Mouse (Mus musculus) midbrain, postnatal 0 days (tissue): ENCODE measurements around the gene Arhgap22. TPM values are rescaled to one million over a fixed set of nuclear protein-coding genes. Genes with fewer than 3 reads are reported as not detected.

Source experiments
- ATAC-seq: fragments of 200-750 bp; cut with Nextera tagmentation; 2 replicates; pipeline ENCODE4 v1.8.0; 2017; ENCODE audit warnings: moderate number of reproducible peaks, mild to moderate bottlenecking, moderate TSS enrichment, moderate library complexity; ENCODE audit not compliant: low FRiP score
- DNase-seq: peaks from one replicate; pipeline ENCODE4 v3.0.0-alpha.2; 2015; ENCODE audit warnings: low spot score
- H3K27ac ChIP-seq: fragments of 300-500 bp; sonication (generic); 2 replicates; pipeline ENCODE4 v1.5.1; 2014; ENCODE audit warnings: low read depth, mild to moderate bottlenecking, low read length, mixed read lengths
- H3K27me3 ChIP-seq: fragments of 300-500 bp; sonication (generic); 2 replicates; pipeline ENCODE4 v1.6.1; 2014; ENCODE audit warnings: low read length, control low read depth, mixed read lengths; ENCODE audit not compliant: insufficient read depth
- H3K36me3 ChIP-seq: fragments of 300-500 bp; sonication (generic); 2 replicates; pipeline ENCODE4 v1.6.1; 2014; ENCODE audit warnings: low read length, control low read depth, mixed read lengths; ENCODE audit not compliant: insufficient read depth
- H3K4me1 ChIP-seq: fragments of 300-500 bp; sonication (generic); 2 replicates; pipeline ENCODE4 v1.6.1; 2014; ENCODE audit warnings: mild to moderate bottlenecking, control low read depth, antibody characterized with exemption, low read length, mixed read lengths; ENCODE audit not compliant: insufficient read depth
- H3K4me2 ChIP-seq: fragments of 300-500 bp; sonication (generic); 2 replicates; pipeline ENCODE4 v1.6.1; 2014; ENCODE audit warnings: low read depth, mild to moderate bottlenecking, low read length, mixed read lengths; ENCODE audit not compliant: poor library complexity, severe bottlenecking
- H3K4me3 ChIP-seq: fragments of 300-500 bp; sonication (generic); 2 replicates; pipeline ENCODE4 v1.5.1; 2014; ENCODE audit warnings: low read depth, mild to moderate bottlenecking, low read length, moderate library complexity
- H3K9ac ChIP-seq: fragments of 300-500 bp; sonication (generic); replicated peaks from 2 replicates; pipeline ENCODE4 v1.6.1; 2014; ENCODE audit warnings: mild to moderate bottlenecking, low read length, moderate library complexity, mixed read lengths; ENCODE audit not compliant: poor library complexity, severe bottlenecking
- H3K9me3 ChIP-seq: fragments of 300-500 bp; sonication (generic); 2 replicates; pipeline ENCODE4 v1.6.1; 2016; ENCODE audit warnings: low read length, control low read depth
- CTCF ChIP-seq: IDR thresholded peaks from 2 replicates; pipeline ENCODE4 v1.5.1; 2016; ENCODE audit warnings: antibody characterized with exemption, mild to moderate bottlenecking
- WGBS: fragments of 180-500 bp; shearing (Covaris S2); extraction: QIAGEN DNeasy Blood & Tissue Kit; methylation state at CpG from one replicate; pipeline ENCODE4 v1.1.7; 2014; 5-methylcytosine and 5-hydroxymethylcytosine counted together
- polyA plus RNA-seq: library from polyadenylated mRNA; unstranded; fragments of >200 nt; fragmentation: Nextera tagmentation; extraction: Ambion mirVana; gene quantifications from 2 replicates; pipeline ENCODE4 v1.2.1, GENCODE M21; 2015
- total RNA-seq: library from RNA; depleted of rRNA; stranded (reverse); fragments of >200 nt; gene quantifications from 2 replicates; pipeline ENCODE4 v1.2.3, GENCODE M21; 2014

Arhgap22 gene
- total and polyA plus RNA-seq, 2 experiments from 2014 or later: 3.4 to 4.2 TPM

DNA sequence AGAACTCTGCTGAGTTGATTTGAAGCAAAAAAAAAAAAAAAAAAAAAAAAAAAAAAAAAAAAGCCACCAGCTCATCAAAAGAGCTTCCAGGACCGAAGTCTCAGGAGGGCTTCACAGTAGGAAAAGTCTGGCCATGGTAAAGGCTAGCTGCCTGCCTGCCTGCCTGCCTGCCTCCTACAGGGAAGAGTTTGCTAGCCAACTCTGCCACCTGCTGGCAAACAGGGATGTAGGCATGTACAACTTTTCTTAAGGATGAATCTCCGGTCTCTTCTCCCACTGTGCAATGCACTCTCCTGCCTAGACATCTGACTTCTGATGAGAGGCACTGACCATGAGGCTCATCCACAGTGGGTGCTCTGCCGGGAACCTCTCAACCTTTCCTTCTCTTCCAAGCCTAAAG, 157.4 kb downstream of the Arhgap22 start:
- peak; percentile 94 for TF ChIP-seq CTCF
- Histone ChIP-seq H3K4me2 (no peak overlapping the region), H3K9me3 (no peaks in the 10 kb centered on the region), H3K4me1 (0 out of 2 replicates have a peak, but pooled peaks cover 3% of the 10 kb centered on the region), H3K27ac (no peak overlapping the region), H3K4me3 (no peak overlapping the region), H3K27me3 (no peaks in the 10 kb centered on the region), H3K36me3 (no peaks in the 10 kb centered on the region), H3K9ac (no peak overlapping the region)
- 14% methylated on average over 3 of the region's 3 CpGs for WGBS
- peak; percentile 80 for DNase-seq
- ATAC-seq: peak; percentile 50; the same call in 1 of the 2 replicates

DNA sequence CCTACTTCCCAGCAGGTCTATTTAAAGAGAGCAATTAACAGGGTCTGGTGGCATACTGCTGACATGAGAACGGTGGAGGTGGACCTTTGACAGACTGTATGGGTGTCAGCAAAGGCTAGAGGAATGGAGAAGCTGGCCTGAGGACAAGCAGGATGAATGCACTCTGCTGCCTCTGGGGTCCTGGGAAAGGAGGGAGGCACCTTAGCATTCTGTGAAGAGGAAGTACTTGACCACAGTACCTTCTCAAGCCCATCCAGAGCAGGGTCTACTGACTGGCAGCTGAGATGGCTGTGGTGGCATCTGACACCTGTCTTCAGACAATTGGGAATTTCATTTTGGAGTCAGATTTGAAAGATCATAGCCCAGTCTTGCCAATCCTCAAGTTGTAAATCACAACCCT, 159.4 kb downstream of the Arhgap22 start:
- no peak for DNase-seq
- H3K27ac ChIP-seq: no peak overlapping the region
- H3K4me3 ChIP-seq: no peak overlapping the region
- 90% methylated on average over 1 of the region's 1 CpGs for WGBS
- no peaks in the 10 kb centered on the region for H3K27me3 ChIP-seq
- no peaks in the 10 kb centered on the region for H3K4me1 ChIP-seq
- H3K9me3 ChIP-seq: no peaks in the 10 kb centered on the region
- no peaks in the 10 kb centered on the region for H3K36me3 ChIP-seq
- no peak for TF ChIP-seq CTCF
- ATAC-seq: no peak
- no peak overlapping the region for H3K4me2 ChIP-seq
- H3K9ac ChIP-seq: no peak overlapping the region

DNA sequence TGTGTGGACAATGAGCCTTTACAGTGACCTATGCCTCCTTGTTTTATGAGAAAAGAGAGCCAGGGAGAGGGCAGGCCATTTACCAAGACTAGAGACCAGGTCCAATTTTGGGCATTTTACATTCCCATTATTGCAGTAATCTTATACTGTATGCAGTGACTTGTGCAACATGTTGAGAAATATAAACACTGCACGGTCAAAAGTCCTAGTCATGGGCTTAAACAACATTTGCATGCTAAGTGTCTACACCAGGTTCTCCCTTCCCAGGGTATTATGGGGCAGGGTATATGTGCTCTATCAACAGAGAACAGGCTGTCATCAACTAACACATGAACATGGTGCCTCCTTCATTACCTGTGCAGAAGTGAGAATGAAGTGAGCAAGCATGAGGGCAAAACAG, 160.3 kb downstream of the Arhgap22 start:
- no peak for DNase-seq
- no peaks in the 10 kb centered on the region for H3K36me3 ChIP-seq
- no peak for ATAC-seq
- H3K9ac ChIP-seq: no peak overlapping the region
- H3K27me3 ChIP-seq: no peaks in the 10 kb centered on the region
- no peaks in the 10 kb centered on the region for H3K4me1 ChIP-seq
- no peak overlapping the region for H3K4me2 ChIP-seq
- H3K9me3 ChIP-seq: no peaks in the 10 kb centered on the region
- H3K4me3 ChIP-seq: no peak overlapping the region
- TF ChIP-seq CTCF: no peak
- no peak overlapping the region for H3K27ac ChIP-seq
- 89% methylated on average over 1 of the region's 1 CpGs for WGBS

DNA sequence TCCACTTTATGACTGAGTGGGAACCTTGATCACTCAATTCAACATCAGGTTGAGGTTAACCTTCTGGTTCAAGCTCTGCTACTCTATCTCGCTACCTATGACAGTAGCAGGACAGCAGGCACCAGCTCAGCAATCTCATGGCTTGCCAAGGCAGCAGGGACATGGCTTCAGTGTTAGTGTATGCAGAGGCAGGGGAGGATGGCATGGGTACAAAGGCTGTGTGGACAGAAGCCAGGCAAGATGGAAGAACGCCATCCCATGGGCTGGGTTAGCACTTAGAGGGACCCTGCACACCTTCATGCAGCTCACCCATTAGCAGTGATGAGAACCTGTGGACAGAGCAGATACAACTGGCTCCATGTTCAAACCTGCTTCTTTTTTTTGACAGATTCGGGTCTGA, 163.4 kb downstream of the Arhgap22 start:
- WGBS: 97% methylated on average over 3 of the region's 3 CpGs
- H3K4me2 ChIP-seq: no peak overlapping the region
- H3K9me3 ChIP-seq: no peaks in the 10 kb centered on the region
- H3K4me3 ChIP-seq: no peak overlapping the region
- no peaks in the 10 kb centered on the region for H3K27me3 ChIP-seq
- ATAC-seq (no peak), DNase-seq (no peak)
- no peak for TF ChIP-seq CTCF
- H3K36me3 ChIP-seq: 0 out of 2 replicates have a peak, but pooled peaks cover 6% of the 10 kb centered on the region
- H3K4me1 ChIP-seq: no peaks in the 10 kb centered on the region
- H3K27ac ChIP-seq: no peak overlapping the region
- H3K9ac ChIP-seq: no peak overlapping the region

DNA sequence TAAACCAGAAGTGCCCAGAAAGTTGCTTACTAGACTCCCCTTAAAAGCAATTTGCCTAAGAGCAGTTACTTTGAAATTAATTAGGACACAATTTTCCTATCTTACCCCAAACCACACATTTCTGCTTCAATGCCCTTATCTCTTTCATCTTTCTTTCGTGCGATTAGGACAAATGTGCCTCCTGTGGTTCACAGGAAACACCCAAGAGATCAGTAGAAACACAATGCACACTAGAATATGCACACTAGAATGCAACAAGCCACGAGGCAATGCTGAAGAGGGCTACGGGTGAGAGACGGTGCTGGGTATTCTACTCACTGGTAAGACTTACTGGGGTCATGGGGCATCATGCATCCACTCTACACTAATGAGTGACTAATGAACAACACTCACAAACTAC, 164.9 kb downstream of the Arhgap22 start:
- DNase-seq: no peak
- ATAC-seq: no peak
- Histone ChIP-seq H3K4me2 (no peak overlapping the region), H3K27ac (no peak overlapping the region), H3K9ac (no peak overlapping the region), H3K4me3 (no peak overlapping the region), H3K36me3 (peaks cover 12% of the 10 kb centered on the region; the same call in 1 of the 2 replicates), H3K4me1 (no peaks in the 10 kb centered on the region), H3K9me3 (no peaks in the 10 kb centered on the region), H3K27me3 (no peaks in the 10 kb centered on the region)
- 54% methylated on average over 5 of the region's 5 CpGs for WGBS
- no peak for TF ChIP-seq CTCF

DNA sequence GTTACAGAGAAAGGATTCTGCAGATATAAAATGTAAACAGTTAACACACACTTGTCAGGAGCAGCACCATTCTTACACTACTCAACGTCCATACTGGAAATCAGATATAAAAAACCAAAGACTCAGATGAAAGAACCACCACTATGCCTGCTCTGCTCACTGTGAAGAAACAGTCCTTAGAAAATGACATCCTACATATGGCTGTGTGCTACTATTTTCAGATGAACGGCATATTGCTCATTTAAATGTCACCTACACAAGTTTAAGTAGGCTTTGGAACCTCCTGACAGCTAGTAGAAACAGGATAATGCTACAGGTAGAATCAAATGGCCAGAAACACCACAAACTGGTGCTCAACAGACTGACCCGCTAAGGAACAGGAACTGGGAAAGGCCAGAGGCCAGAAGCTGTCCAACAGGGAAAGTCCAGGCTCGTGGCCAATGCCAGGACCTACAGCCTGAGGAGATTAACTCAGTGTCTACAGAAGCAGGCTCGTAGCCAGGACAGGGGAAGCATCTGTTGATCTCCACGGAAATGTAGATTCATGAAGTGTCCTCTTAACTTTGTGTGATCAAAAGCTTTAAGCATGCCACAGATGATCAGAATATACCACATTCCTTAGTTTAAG, 167.1 kb downstream of the Arhgap22 start:
- H3K4me3 ChIP-seq: no peak overlapping the region
- no peak overlapping the region for H3K4me2 ChIP-seq
- no peaks in the 10 kb centered on the region for H3K9me3 ChIP-seq
- DNase-seq (no peak), ATAC-seq (no peak)
- TF ChIP-seq CTCF: no peak
- no peak overlapping the region for H3K9ac ChIP-seq
- H3K4me1 ChIP-seq: no peaks in the 10 kb centered on the region
- H3K27ac ChIP-seq: no peak overlapping the region
- H3K27me3 ChIP-seq: no peaks in the 10 kb centered on the region
- peaks cover 16% of the 10 kb centered on the region for H3K36me3 ChIP-seq
- 81% methylated on average over 6 of the region's 6 CpGs for WGBS
